Mouse (Mus musculus): ENCODE measurements at regions not wholly inside any gene's neighbourhood (a gene's known extent, or its start where the extent isn't known, plus 50 kb on each side); places are given as distances from the start of the nearest gene placed in this dataset.

DNA sequence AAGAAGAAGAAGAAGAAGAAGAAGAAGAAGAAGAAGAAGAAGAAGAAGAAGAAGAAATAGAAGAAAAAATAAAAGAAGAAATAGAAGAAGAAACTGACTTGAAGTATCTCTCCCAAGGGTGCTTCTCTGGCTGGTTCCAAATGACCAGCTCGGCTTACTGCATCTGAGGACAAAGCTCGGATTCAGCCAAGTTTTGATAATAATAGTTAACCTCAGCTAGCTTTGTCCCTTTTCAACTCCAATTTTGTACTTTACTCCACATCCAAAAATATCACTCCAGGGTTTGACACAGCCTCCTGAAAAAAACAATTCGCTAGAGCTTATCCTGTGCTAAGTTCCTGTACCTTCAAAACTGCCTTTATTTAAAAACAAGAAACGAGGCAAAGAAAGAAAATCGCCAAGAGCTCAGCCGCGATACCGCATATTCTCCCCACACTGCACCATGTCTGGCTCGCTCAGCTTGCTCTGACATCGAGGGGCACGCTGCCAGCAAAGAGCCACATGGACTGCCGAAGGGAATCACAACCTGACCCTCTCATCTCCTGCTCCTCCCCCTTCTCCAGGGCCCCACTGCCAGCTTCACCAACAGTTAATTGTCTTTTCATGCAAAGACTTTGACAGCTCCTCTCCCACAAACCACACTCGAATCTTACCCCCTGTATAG, 638.8 kb downstream of the 1700064H15Rik start:
- TF ChIP-seq GATA1 (IDR thresholded peaks at IDR 0.05; ENCODE audit: borderline replicate concordance, low read length) (no peak), FLI1 (IDR thresholded peaks at IDR 0.05; ENCODE audit: low read length) (no peak)
